In the genomic region with DNA sequence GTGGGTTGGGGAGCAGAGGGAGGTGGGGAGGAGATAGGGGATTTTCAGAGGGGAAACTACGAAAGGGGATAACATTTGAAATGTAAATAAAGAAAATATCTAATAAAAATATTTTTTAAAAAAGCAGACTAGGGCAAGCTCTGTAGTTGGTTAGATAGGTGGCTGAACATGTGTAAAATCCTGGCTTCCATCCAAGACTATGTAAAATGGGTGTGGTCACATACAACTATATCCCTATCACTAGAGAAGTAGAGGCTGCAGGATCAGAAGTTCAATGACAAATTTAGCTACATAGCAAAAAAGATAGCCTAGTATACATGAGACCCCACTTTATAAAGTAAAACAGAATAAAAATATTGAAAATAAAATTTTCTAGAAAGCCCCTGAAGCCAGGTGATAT, we compare ENCODE assay signal across 26 mouse cellular contexts. TPM values are rescaled to one million over a fixed set of nuclear protein-coding genes. Genes with fewer than 3 reads are reported as not detected.
DNase-seq lines count a peak whose midpoint lies in the region; ATAC-seq and TF ChIP-seq lines count a peak whose summit lies in the region.
"Had no signal": no experiment of that assay in that cellular context is flagged by ENCODE, and none has a peak within 500 bp of the region (broad histone marks: within the 10 kb centered on the region; RNA-seq: fewer than 3 reads in every experiment).

No protein-coding gene starts in this region.

- no peaks in the 10 kb centered on the region for H3K79me2 ChIP-seq in MEL (ENCODE audit: control insufficient read depth, insufficient read depth, low read length, poor library complexity)

- no peak overlapping the region for H3K4me3 ChIP-seq in MEL (ENCODE audit: control insufficient read depth in 1 of 2, insufficient read depth in 1 of 2, low read depth in 2 of 2, low read length in 2 of 2)
- H3K4me3 ChIP-seq in midbrain, embryonic 14.5 days (replicated peaks; ENCODE audit: low read depth, low read length): no peak overlapping the region
- H3K4me3 ChIP-seq: embryonic facial prominence, embryonic 13.5 days; embryonic facial prominence, embryonic 15.5 days; erythroblast, embryonic 14.5 days; forebrain, embryonic 10.5 days; forebrain, embryonic 12.5 days had no signal

- no peak for TF ChIP-seq RAD21 in MEL (IDR thresholded peaks at IDR 0.05; ENCODE audit: low read depth, low read length)

- no peak overlapping the region for H3K4me2 ChIP-seq in midbrain, embryonic 14.5 days (ENCODE audit: low read length)
- H3K4me2 ChIP-seq: embryonic facial prominence, embryonic 13.5 days; embryonic facial prominence, embryonic 15.5 days; forebrain, embryonic 12.5 days had no signal

- DNase-seq in MEL (ENCODE audit: low read depth, low spot score): peak; percentile 75
- peak; percentile 22 for DNase-seq in c-Kit-positive CD71-positive TER-119-positive erythroid progenitor cells, embryonic 14.5 days (ENCODE audit: low spot score)
- DNase-seq in gastrocnemius, postnatal 36 days: no peak
- no peak for DNase-seq in midbrain, embryonic 14.5 days
- DNase-seq: adrenal gland, adult 2 months; adrenal gland, postnatal 10 days; adrenal gland, postnatal 25 days; B cell, adult 2 months; cerebellum, adult 11-12 months; cerebellum, adult 2 months; cerebellum, adult 9-10 months; cerebellum, postnatal 10 days; cerebellum, postnatal 25 days; embryo, embryonic 11 days had no signal

- H3K27ac ChIP-seq in MEL (ENCODE audit: control insufficient read depth, low read depth, low read length): no peak overlapping the region
- H3K27ac ChIP-seq in midbrain, embryonic 14.5 days (replicated peaks; ENCODE audit: low read depth, low read length): no peak overlapping the region
- H3K27ac ChIP-seq: embryonic facial prominence, embryonic 13.5 days; embryonic facial prominence, embryonic 15.5 days; forebrain, embryonic 10.5 days; forebrain, embryonic 12.5 days had no signal

- H3K9ac ChIP-seq in MEL (ENCODE audit: control insufficient read depth, low read depth, low read length, poor library complexity, severe bottlenecking): no peak overlapping the region
- no peak overlapping the region for H3K9ac ChIP-seq in midbrain, embryonic 14.5 days (replicated peaks; ENCODE audit: low read length)
- H3K9ac ChIP-seq: embryonic facial prominence, embryonic 13.5 days; embryonic facial prominence, embryonic 15.5 days; forebrain, embryonic 12.5 days had no signal

- no peak for TF ChIP-seq EP300 in MEL (IDR thresholded peaks at IDR 0.05; ENCODE audit: low read depth in 1 of 2, low read length in 2 of 2)

- TF ChIP-seq POLR2A in MEL (IDR thresholded peaks at IDR 0.05; ENCODE audit: control insufficient read depth in 1 of 2, insufficient read depth in 1 of 2, low read depth in 1 of 2, low read length in 2 of 2, poor library complexity in 1 of 2): no peak

- 83% methylated on average over 1 of the region's 1 CpGs for WGBS in midbrain, embryonic 14.5 days

- no peaks in the 10 kb centered on the region for H3K27me3 ChIP-seq in MEL (ENCODE audit: control insufficient read depth in 1 of 2, insufficient read depth in 2 of 2, low read length in 2 of 2)
- no peaks in the 10 kb centered on the region for H3K27me3 ChIP-seq in midbrain, embryonic 14.5 days (ENCODE audit: control insufficient read depth, insufficient read depth, low read length)
- H3K27me3 ChIP-seq: CH12.LX; embryonic facial prominence, embryonic 13.5 days; embryonic facial prominence, embryonic 15.5 days; forebrain, embryonic 12.5 days had no signal

- H3K36me3 ChIP-seq in MEL (ENCODE audit: control insufficient read depth in 1 of 2, insufficient read depth in 2 of 2, low read length in 2 of 2): peaks cover 0 to 9% of the 10 kb centered on the region in 2 experiments; a peak in 2 of 4 replicates
- no peaks in the 10 kb centered on the region for H3K36me3 ChIP-seq in midbrain, embryonic 14.5 days (ENCODE audit: control insufficient read depth, insufficient read depth, low read length)
- H3K36me3 ChIP-seq: embryonic facial prominence, embryonic 13.5 days; embryonic facial prominence, embryonic 15.5 days; forebrain, embryonic 10.5 days; forebrain, embryonic 12.5 days had no signal

- intact Hi-C loops in gastrocnemius, postnatal 36 days (cut with DNase I): no loop called here

- H3K9me3 ChIP-seq in MEL (replicated peaks; ENCODE audit: insufficient read depth, low read length): no peaks in the 10 kb centered on the region
- no peaks in the 10 kb centered on the region for H3K9me3 ChIP-seq in midbrain, embryonic 14.5 days (ENCODE audit: control insufficient read depth, low read length)
- H3K9me3 ChIP-seq: embryonic facial prominence, embryonic 13.5 days; embryonic facial prominence, embryonic 15.5 days; forebrain, embryonic 10.5 days; forebrain, embryonic 12.5 days; G1E had no signal

- no peak for TF ChIP-seq CTCF in MEL (IDR thresholded peaks at IDR 0.05 in 2 of 3, conservative IDR thresholded peaks at IDR 0.05 in 1 of 3; ENCODE audit: control insufficient read depth in 1 of 3, insufficient read depth in 1 of 3, low read depth in 2 of 3, low read length in 3 of 3, poor library complexity in 1 of 3, severe bottlenecking in 1 of 3)

- ATAC-seq in megakaryocyte progenitor cell, adult 5-6 weeks (replicated peaks; ENCODE audit: poor library complexity): peak; percentile 80
- no peak for ATAC-seq in cerebellum, adult (ENCODE audit: insufficient number of reproducible peaks, low FRiP score, low TSS enrichment)
- no peak for ATAC-seq in midbrain, embryonic 14.5 days (ENCODE audit: low FRiP score, low TSS enrichment)
- ATAC-seq: CD4-positive, CD25-positive, alpha-beta regulatory T cell, adult 4 months; forebrain, embryonic 14.5 days; forebrain, embryonic 16.5 days had no signal

- H3K4me1 ChIP-seq in MEL (ENCODE audit: control insufficient read depth in 1 of 2, insufficient read depth in 2 of 2, low read length in 2 of 2): peaks cover 0 to 6% of the 10 kb centered on the region in 2 experiments; a peak in 2 of 4 replicates
- H3K4me1 ChIP-seq in midbrain, embryonic 14.5 days (ENCODE audit: control insufficient read depth, insufficient read depth, low read length): no peaks in the 10 kb centered on the region
- H3K4me1 ChIP-seq: embryonic facial prominence, embryonic 13.5 days; embryonic facial prominence, embryonic 15.5 days had no signal

TF ChIP-seq in MEL, 35 proteins besides CTCF, POLR2A, EP300 and RAD21:
- TF ChIP-seq E2F4 (IDR thresholded peaks at IDR 0.05; ENCODE audit: borderline replicate concordance, low read depth, low read length): no peak
- TF ChIP-seq ETS1 (IDR thresholded peaks at IDR 0.05; ENCODE audit: low read depth, low read length): peak; percentile 59; the same call in 1 of the 2 replicates
- no peak for TF ChIP-seq MAZ (IDR thresholded peaks at IDR 0.05; ENCODE audit: low read depth, low read length)

RNA-seq across cellular contexts. Expression of a gene that starts 10.5 kb away (rescaled TPM):
- 45.8 and 48.6 TPM in 2 replicates for total RNA-seq in MEL (2012; rRNA removed)
- polyA plus RNA-seq in MEL (2012; ENCODE audit: insufficient read depth in 1 of 2, insufficient read length in 2 of 2, low read depth in 1 of 2, low replicate concordance in 2 of 2, missing spikeins in 1 of 2): 10 to 100 TPM in 1 of 2 experiments, not detected in 1; 34.9 TPM
- total RNA-seq in megakaryocyte progenitor cell, adult 5-6 weeks (2015): 34.0 and 51.8 TPM in 2 replicates
- total RNA-seq in megakaryocyte progenitor cell, adult 5-6 weeks (2017): 60.9 and 69.0 TPM in 2 replicates
- total RNA-seq in gastrocnemius, postnatal 36 days (2021): 1 to 10 TPM; 4.9 to 6.7 TPM
- 24.2 and 25.0 TPM in 2 replicates for polyA plus RNA-seq in midbrain, embryonic 14.5 days (2014; fragmentation: Nextera tagmentation; extraction: Ambion mirVana)

Comparison
In these comparisons a context has a peak if more than half of its experiments do, and no peak if none do; other contexts are left out.
1. DNase-seq: peak in MEL (single experiment) and c-Kit-positive CD71-positive TER-119-positive erythroid progenitor cells, embryonic 14.5 days (single experiment); none in gastrocnemius, postnatal 36 days (0 of 2) and midbrain, embryonic 14.5 days (single experiment).